Mouse (Mus musculus) hindbrain, embryonic 10.5 days (tissue): Measurements from ENCODE around the gene 1700001C02Rik. TPM values are rescaled to one million over a fixed set of nuclear protein-coding genes. Genes with fewer than 3 reads are reported as not detected.

Source experiments
- DNase-seq: peaks from one replicate; pipeline ENCODE4 v3.0.0-alpha.2; 2017; ENCODE audit warnings: low spot score
- H3K27ac ChIP-seq: fragments of 300-500 bp; sonication (generic); 2 replicates; pipeline ENCODE4 v1.5.1; 2016; ENCODE audit warnings: mild to moderate bottlenecking, moderate library complexity
- H3K27me3 ChIP-seq: fragments of 300-500 bp; sonication (generic); 2 replicates; pipeline ENCODE4 v1.6.1; 2016; ENCODE audit warnings: mild to moderate bottlenecking; ENCODE audit not compliant: poor library complexity, insufficient read depth, severe bottlenecking
- H3K36me3 ChIP-seq: fragments of 300-500 bp; sonication (generic); 2 replicates; pipeline ENCODE4 v1.6.1; 2016; ENCODE audit warnings: mild to moderate bottlenecking, moderate library complexity
- H3K4me1 ChIP-seq: fragments of 300-500 bp; sonication (generic); replicated peaks from 2 replicates; pipeline ENCODE4 v1.6.1; 2016; ENCODE audit warnings: mild to moderate bottlenecking
- H3K4me3 ChIP-seq: fragments of 300-500 bp; sonication (generic); 2 replicates; pipeline ENCODE4 v1.5.1; 2016; ENCODE audit warnings: mild to moderate bottlenecking, moderate library complexity
- H3K9me3 ChIP-seq: fragments of 300-500 bp; sonication (generic); 2 replicates; pipeline ENCODE4 v1.6.1; 2016; ENCODE audit warnings: mild to moderate bottlenecking, moderate library complexity
- WGBS: fragments of 180-500 bp; shearing (Covaris S2); methylation state at CpG from one replicate; pipeline ENCODE4 v1.1.7; 2016; 5-methylcytosine and 5-hydroxymethylcytosine counted together
- polyA plus RNA-seq: library from polyadenylated mRNA; unstranded; fragments of >200 nt; fragmentation: Nextera tagmentation; extraction: Ambion mirVana; gene quantifications from 2 replicates; pipeline ENCODE4 v1.2.1, GENCODE M21; 2016

Gene 1700001C02Rik
- polyA plus RNA-seq, 1 experiment from 2014 or later = 1.4 TPM

DNA sequence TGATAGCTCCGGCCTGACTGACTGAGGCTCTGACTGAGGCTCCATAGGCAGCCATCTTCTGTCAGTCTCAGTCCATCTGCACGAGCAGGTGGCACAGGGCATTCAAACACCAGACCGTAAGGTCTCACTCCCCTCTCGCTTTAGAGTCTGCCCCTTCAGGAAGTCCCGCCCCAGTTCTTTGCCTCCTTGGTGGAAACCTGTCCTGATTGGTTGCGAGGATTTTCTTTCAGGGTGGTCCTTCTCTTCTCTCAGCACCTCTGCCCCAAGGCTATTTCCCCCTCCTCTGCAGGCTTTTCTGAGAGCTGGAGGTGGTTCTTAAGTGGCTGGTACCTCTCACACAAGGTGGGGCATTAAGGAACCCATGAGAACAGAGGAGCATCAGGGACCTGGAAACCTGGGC, 4.6 kb downstream of the 1700001C02Rik start:
- Histone ChIP-seq H3K4me1 (peaks cover 35% of the 10 kb centered on the region), H3K27ac (no peak overlapping the region), H3K4me3 (no peak overlapping the region), H3K9me3 (no peaks in the 10 kb centered on the region), H3K36me3 (no peaks in the 10 kb centered on the region), H3K27me3 (peaks cover 17% of the 10 kb centered on the region)
- 53% methylated on average over 6 of the region's 6 CpGs for WGBS
- no peak for DNase-seq

DNA sequence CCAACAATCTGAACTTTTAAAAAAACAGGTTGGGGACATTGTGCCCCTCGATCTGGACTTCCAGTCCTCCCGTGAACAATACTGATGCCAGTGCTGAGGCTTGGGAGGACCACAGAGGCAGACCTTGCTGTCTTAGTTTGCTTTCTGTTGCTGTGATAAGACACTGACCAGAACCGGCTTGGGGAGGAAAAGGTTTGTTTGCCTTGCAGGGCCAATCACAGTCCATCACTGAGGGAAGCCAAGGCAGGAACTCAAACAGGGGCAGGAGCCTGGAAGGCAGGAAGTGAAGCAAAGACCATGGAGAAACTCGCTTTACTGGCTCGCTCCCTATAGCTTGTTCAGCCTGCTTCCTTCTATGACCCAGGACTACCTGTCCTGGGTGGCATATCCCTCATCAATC, 6.3 kb downstream of the 1700001C02Rik start:
- Histone ChIP-seq H3K9me3 (no peaks in the 10 kb centered on the region), H3K27me3 (peaks cover under 1% of the 10 kb centered on the region; the same call in 1 of the 2 replicates), H3K4me1 (peaks cover 20% of the 10 kb centered on the region), H3K36me3 (no peaks in the 10 kb centered on the region), H3K27ac (no peak overlapping the region), H3K4me3 (no peak overlapping the region)
- 75% methylated on average over 5 of the region's 5 CpGs for WGBS
- DNase-seq = no peak

DNA sequence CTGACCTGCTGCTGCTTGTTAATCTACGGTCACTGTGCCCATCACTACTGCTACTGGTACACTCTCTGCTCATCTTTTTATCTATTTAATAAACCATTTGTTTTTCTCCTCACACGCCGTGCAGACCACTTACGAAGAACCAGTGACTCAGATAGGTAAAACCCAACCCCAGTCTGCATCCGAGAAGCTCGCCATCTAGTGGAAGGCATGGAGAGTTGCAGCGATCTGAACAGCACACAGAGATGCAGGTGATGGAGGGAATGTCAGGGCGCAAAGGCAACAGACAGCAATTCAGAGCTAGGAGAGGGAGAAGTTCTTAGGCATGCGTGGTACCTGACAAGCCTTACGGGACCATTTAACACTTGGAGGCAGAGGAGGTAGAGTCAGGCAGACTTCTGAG, 10.7 kb downstream of the 1700001C02Rik start:
- 45% methylated on average over 10 of the region's 10 CpGs for WGBS

DNA sequence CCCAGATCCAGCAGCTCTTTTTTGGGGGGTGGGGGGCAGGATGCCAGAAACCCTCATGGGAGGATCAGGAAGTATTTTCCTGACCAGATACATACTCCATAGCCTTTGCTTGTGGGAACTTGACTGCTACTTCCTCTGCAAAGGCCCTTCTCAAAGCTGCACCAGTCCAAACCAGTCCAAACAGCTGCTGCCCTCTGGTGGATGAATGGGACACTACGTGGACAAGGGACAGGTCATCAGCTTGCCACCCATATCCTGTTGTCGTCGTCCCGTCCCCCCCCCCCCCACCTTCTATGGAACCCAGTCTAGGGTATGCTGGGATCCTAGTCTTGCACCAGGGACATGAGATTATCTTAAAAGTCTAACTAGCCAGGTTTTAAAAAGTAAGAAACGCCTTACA, 16.5 kb downstream of the 1700001C02Rik start:
- DNase-seq = peak; percentile 84
- Histone ChIP-seq H3K4me1 (peaks cover 3% of the 10 kb centered on the region; the same call in 1 of the 2 replicates), H3K9me3 (no peaks in the 10 kb centered on the region), H3K4me3 (no peak overlapping the region), H3K27me3 (no peaks in the 10 kb centered on the region), H3K27ac (no peak overlapping the region), H3K36me3 (no peaks in the 10 kb centered on the region)
- WGBS = 18% methylated on average over 5 of the region's 5 CpGs

More for the DNA sequence above, 10.7 kb downstream of the 1700001C02Rik start:
- Histone ChIP-seq H3K27ac (no peak overlapping the region), H3K4me3 (no peak overlapping the region), H3K36me3 (no peaks in the 10 kb centered on the region), H3K9me3 (no peaks in the 10 kb centered on the region), H3K4me1 (no peaks in the 10 kb centered on the region), H3K27me3 (no peaks in the 10 kb centered on the region)
- peak; percentile 28 for DNase-seq

DNA sequence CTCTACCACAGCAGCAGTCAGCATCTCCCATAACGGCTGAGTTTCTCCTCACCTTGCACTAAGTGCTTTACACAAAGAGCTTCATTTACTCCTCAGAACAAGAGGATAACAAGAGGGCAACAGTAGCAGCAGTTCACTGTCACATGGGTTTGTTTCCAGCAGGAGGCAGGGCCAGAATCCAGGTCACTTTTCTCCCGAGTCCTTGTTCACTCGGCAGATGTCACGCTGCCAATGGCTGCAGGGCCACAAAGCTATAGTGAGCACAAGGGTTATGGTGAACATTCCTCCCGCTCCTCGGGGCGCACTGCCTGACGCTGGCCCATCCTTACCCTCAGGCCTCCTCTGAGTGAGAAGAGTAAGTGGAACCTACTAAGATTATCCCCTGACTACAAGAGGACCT, 17.7 kb downstream of the 1700001C02Rik start:
- H3K27ac ChIP-seq = no peak overlapping the region
- H3K9me3 ChIP-seq = no peaks in the 10 kb centered on the region
- H3K4me1 ChIP-seq = peaks cover 3% of the 10 kb centered on the region; the same call in 1 of the 2 replicates
- no peaks in the 10 kb centered on the region for H3K36me3 ChIP-seq
- no peak overlapping the region for H3K4me3 ChIP-seq
- no peaks in the 10 kb centered on the region for H3K27me3 ChIP-seq
- DNase-seq = no peak
- 81% methylated on average over 8 of the region's 8 CpGs for WGBS

DNA sequence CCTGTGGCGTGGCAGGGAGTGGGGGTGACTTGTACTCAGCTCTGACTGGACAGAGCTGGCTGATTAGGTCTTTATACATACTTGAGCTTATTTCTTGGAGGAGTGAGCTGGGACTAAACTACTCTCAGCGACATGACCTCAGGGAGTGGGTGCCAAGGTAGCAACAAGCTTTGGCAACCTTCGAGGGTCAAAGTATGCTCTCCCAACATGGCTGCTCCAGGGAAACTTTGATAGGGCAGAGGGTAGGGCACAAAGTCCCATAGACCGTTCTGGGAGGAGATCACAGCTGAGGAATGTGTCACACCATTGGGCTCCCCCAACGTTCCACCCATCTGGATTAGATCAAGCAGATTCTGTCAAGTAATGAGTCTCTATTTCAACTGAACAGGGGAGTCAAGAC, 18.7 kb downstream of the 1700001C02Rik start:
- Histone ChIP-seq H3K36me3 (no peaks in the 10 kb centered on the region), H3K4me3 (no peak overlapping the region), H3K27me3 (no peaks in the 10 kb centered on the region), H3K27ac (no peak overlapping the region), H3K9me3 (no peaks in the 10 kb centered on the region), H3K4me1 (peaks cover 3% of the 10 kb centered on the region; the same call in 1 of the 2 replicates)
- 83% methylated on average over 5 of the region's 5 CpGs for WGBS
- no peak for DNase-seq

DNA sequence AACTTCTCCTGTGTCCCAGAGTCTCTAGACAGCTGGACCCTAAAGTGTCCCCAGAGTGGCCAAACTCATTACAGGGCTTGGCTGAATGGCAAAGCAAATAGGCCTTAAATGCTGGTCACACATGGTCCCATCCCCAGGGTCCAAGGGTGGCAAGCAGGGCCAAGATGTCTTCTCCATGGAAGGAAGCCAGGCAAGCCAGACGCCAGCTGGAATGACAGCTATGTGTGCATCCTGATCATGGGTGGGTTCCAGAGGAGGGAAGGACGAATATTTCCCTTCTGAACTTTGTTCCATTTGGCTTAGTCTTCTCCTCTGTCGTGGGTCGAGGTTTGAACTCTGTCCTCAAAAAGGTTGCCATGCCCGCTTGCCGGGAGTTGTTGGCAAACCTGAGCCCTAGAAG, 19.3 kb downstream of the 1700001C02Rik start:
- H3K4me3 ChIP-seq = no peak overlapping the region
- H3K27me3 ChIP-seq = no peaks in the 10 kb centered on the region
- H3K4me1 ChIP-seq = peaks cover 3% of the 10 kb centered on the region; the same call in 1 of the 2 replicates
- DNase-seq = no peak
- WGBS = 86% methylated on average over 6 of the region's 6 CpGs
- H3K36me3 ChIP-seq = no peaks in the 10 kb centered on the region
- no peaks in the 10 kb centered on the region for H3K9me3 ChIP-seq
- no peak overlapping the region for H3K27ac ChIP-seq

DNA sequence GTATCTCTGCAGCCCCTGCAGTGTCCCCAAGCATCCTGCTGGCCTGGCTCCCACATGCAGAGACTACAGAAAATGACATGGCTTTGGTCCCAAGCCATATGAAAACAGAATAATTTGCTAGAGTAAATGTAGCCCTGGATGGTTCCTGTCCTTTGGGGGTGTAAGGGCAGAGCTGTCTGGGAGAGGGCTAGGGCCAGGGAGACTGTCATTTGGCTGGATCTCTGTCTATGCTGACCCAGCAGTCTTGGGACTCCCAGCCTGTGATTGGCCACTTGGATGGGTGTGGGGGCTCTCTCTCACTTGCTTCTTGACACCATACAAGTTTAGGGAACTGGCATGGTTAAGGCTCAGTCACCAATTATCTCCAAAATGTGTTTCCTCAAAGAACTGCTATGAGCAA, 24.4 kb downstream of the 1700001C02Rik start:
- no peak overlapping the region for H3K4me3 ChIP-seq
- no peaks in the 10 kb centered on the region for H3K27me3 ChIP-seq
- H3K36me3 ChIP-seq = no peaks in the 10 kb centered on the region
- no peak for DNase-seq
- no peak overlapping the region for H3K27ac ChIP-seq
- H3K9me3 ChIP-seq = no peaks in the 10 kb centered on the region
- no peaks in the 10 kb centered on the region for H3K4me1 ChIP-seq

DNA sequence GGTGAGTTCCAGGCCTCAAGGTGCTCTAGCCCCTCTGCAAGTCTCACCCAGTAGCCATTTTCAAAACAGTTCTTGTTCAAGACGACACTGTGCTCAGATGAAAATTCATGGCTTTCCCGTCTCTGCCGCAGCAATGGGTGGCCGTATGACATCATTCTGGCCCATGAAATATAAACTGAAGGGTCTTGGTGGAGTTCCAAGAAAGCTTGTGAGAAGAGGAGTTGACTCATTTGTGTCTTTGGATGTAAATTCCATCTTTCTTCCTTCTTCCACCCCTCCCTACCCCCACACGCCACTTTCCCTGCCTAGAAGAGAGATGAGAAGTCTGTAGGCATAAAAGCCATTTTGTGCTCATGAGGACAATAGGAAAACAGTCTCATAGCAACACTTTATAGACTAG, 25.0 kb downstream of the 1700001C02Rik start:
- Histone ChIP-seq H3K4me3 (no peak overlapping the region), H3K4me1 (no peaks in the 10 kb centered on the region), H3K27me3 (no peaks in the 10 kb centered on the region), H3K36me3 (no peaks in the 10 kb centered on the region), H3K9me3 (no peaks in the 10 kb centered on the region), H3K27ac (no peak overlapping the region)
- 83% methylated on average over 5 of the region's 5 CpGs for WGBS
- no peak for DNase-seq

DNA sequence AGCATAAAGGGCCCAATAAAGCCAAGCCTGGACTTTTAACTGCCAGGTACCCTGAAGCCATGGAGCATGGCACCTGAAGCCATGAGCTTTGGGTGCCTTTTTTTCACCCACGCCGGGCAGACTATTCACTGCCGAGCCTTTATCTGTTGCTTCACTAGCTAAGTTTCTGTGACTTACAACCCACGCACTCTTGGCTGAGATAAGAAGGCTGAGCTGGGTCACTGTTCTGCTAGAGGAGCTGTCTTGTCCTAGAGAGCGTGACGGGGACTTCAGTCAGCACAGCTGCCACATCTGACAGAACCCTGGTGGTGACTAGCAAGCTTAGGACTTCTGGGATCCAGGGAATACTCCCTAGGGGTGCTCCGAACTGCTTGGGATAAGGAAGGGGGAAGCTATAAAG, 27.9 kb downstream of the 1700001C02Rik start:
- WGBS = 78% methylated on average over 7 of the region's 7 CpGs
- Histone ChIP-seq H3K27me3 (no peaks in the 10 kb centered on the region), H3K9me3 (no peaks in the 10 kb centered on the region), H3K4me3 (no peak overlapping the region), H3K4me1 (0 out of 2 replicates have a peak, but pooled peaks cover 3% of the 10 kb centered on the region), H3K36me3 (no peaks in the 10 kb centered on the region), H3K27ac (no peak overlapping the region)
- no peak for DNase-seq

DNA sequence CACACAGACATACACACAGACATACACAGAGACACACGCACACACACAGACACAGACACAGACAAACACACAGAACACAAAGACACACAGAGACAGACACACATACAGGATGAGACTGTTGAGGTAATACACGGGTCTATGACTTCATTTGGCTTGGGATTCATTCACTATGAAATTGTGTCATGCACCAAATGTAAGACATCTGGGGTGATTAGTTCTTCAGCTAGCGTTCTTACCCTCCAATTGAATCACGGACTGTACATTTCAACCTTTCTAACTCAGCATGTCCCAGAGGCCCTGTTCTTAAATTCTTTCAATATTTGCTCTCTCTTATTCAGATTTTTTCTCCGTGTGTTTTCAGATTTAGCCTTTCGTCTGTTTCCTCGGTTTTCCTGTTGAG, 28.8 kb downstream of the 1700001C02Rik start:
- Histone ChIP-seq H3K9me3 (no peaks in the 10 kb centered on the region), H3K27ac (no peak overlapping the region), H3K36me3 (no peaks in the 10 kb centered on the region), H3K4me1 (0 out of 2 replicates have a peak, but pooled peaks cover 3% of the 10 kb centered on the region), H3K4me3 (no peak overlapping the region), H3K27me3 (no peaks in the 10 kb centered on the region)
- no peak for DNase-seq
- WGBS = 85% methylated on average over 7 of the region's 7 CpGs

DNA sequence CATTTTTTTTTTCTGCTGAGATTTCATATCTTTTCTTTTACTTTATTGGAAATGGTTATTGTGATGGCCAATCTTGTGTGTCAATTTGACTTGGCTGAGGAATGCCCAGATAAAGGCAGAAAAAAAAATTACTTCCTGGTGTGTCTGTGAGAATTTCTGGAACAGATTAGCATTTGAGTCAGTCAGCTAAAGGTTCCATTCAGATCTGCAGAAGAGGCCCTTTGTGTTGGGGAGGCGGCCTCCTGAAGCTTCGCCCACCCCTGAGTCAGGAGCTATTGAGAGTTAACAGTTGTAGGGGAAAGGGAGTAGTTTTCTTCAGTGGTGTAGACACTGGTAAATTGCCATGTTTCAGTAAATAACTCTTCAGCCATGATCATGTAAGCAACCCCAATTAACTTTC, 29.4 kb downstream of the 1700001C02Rik start:
- Histone ChIP-seq H3K4me3 (no peak overlapping the region), H3K4me1 (0 out of 2 replicates have a peak, but pooled peaks cover 3% of the 10 kb centered on the region), H3K36me3 (no peaks in the 10 kb centered on the region), H3K9me3 (no peaks in the 10 kb centered on the region), H3K27ac (no peak overlapping the region), H3K27me3 (no peaks in the 10 kb centered on the region)
- no peak for DNase-seq
- WGBS = 51% methylated on average over 2 of the region's 2 CpGs

DNA sequence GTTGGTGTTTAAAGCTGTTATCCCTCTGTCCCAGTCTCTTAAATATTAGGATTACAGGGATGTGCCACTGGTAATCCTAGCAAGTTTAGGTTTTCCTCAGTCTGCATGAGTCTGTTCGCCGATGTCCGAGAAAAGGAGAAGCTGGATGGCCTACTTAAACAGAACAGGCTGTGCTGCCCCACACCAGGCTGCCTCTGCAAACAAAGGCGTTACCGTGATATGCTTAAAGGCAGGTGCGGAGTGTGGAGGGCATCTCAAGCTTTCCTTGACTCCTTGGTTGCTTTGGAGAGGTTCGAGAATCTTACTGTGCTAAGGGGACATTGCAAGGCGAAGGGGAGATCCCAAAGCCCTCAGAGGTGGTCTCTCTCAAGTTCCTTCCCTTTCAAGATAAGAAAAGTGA, 31.0 kb downstream of the 1700001C02Rik start:
- DNase-seq = no peak
- no peaks in the 10 kb centered on the region for H3K27me3 ChIP-seq
- H3K9me3 ChIP-seq = no peaks in the 10 kb centered on the region
- H3K27ac ChIP-seq = no peak overlapping the region
- 0 out of 2 replicates have a peak, but pooled peaks cover 3% of the 10 kb centered on the region for H3K4me1 ChIP-seq
- H3K4me3 ChIP-seq = no peak overlapping the region
- H3K36me3 ChIP-seq = no peaks in the 10 kb centered on the region
- 72% methylated on average over 8 of the region's 8 CpGs for WGBS

DNA sequence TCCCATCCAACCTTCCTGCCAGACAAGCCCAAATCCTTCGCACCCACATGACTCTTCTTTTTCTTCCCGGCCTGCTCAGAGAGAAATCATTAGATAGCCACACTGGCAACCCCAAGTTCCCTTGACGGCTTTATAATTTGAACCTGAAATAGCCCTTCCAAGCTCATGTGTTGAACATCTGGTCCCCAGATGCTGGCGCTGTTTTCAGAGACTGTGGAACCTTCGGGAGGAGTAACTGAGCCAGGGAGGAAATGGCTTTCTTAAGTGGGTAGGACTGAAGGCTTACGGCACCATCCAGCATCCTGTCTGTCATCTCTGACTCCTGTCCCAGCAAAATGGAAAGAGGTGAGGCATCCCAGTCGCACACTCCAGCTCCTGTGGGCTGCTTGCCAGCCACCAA, 31.5 kb downstream of the 1700001C02Rik start:
- peak; percentile 45 for DNase-seq
- no peaks in the 10 kb centered on the region for H3K9me3 ChIP-seq
- 77% methylated on average over 7 of the region's 7 CpGs for WGBS
- H3K4me3 ChIP-seq = no peak overlapping the region
- no peak overlapping the region for H3K27ac ChIP-seq
- H3K27me3 ChIP-seq = no peaks in the 10 kb centered on the region
- no peaks in the 10 kb centered on the region for H3K36me3 ChIP-seq
- 0 out of 2 replicates have a peak, but pooled peaks cover 3% of the 10 kb centered on the region for H3K4me1 ChIP-seq
